Mouse (Mus musculus) bone marrow, adult 2 months (tissue): ENCODE measurements at regions not wholly inside any gene's neighbourhood (a gene's known extent, or its start where the extent isn't known, plus 50 kb on each side); places are given as distances from the start of the nearest gene placed in this dataset.

ENCODE experiments used
- CTCF ChIP-seq: fragments of 200-500 bp; IDR thresholded peaks from 2 replicates; pipeline ENCODE4 v1.5.1; 2011; ENCODE audit warnings: low read length, control low read depth; ENCODE audit not compliant: control insufficient read depth, insufficient read depth
- POLR2A ChIP-seq: fragments of 200-500 bp; IDR thresholded peaks from 2 replicates; pipeline ENCODE4 v1.6.1; 2011; ENCODE audit warnings: low read depth, mild to moderate bottlenecking, control low read depth, low read length, borderline replicate concordance; ENCODE audit not compliant: control insufficient read depth

- TF ChIP-seq CTCF (no peak), POLR2A (no peak)
Observed at GRCm38 (mm10) chr12:93063864-93064263, 1214.9 kb upstream of the Sel1l start.
